Mouse (Mus musculus): ENCODE results near the gene Srpk2.

DNA sequence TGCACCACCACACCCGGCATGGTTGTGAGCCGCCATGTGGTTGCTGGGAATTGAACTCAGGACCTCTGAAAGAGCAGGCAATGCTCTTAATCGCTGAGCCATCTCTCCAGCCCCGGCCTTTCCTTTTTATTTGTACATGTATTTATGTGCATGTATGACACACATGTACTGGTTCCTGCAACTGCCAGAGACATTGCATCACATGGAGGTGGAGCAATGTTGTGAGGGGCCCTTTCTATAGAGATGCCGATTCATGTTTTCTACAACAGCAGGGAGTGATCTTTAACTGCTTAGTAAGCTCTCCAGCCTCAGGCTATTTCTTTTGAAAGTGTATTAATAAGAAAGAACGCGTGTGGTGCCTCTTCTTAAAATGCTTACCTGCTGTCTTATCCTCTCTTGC lies 200.6 kb downstream of the Srpk2 start:
- TF ChIP-seq CTCF (IDR thresholded peaks at IDR 0.05; ENCODE audit: insufficient read depth, low read length) (no peak), POLR2A (IDR thresholded peaks at IDR 0.05; ENCODE audit: borderline replicate concordance, extremely low read depth, low read depth, low read length) (no peak)

Data from lung, adult 2 months (tissue).